Mouse (Mus musculus): ENCODE measurements around the gene Fahd1.
A peak's percentile ranks its signal among the peaks of the same experiment; 100 is the strongest.

The Fahd1 gene

GRCm38 (mm10) chr17:24850065-24850772 is at the start of gene Fahd1:
Gene Fahd1, minus strand, starts transcription at chr17:24850364.
- peak; percentile 96 for ATAC-seq (ENCODE audit: insufficient number of reproducible peaks, low FRiP score, low TSS enrichment)

DNA sequence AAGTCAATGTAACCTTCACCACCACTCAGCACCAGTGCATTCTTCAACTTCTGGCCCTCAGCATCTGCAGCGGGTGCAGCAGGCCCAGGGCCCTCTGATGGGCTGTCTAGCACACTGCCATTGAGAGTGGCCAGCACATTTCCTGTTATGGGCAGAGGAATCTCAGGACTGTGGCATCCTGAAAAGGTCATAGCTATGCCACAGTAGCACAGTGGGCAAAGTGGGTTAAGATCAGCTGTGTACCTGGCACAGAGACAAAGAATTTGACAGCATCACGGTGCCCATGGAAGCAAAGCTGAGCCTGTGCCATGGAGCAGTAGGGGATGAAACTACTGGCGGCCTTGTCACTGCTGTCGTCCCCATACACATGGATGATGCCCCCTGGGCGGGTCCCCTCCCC is 49.0 kb upstream of the Fahd1 start:
- ATAC-seq (ENCODE audit: insufficient number of reproducible peaks, low FRiP score, low TSS enrichment) = no peak

GRCm38 (mm10) chr17:24898041-24898854 is 48.1 kb upstream of the Fahd1 start:
- ATAC-seq (ENCODE audit: insufficient number of reproducible peaks, low FRiP score, low TSS enrichment) = no peak

DNA sequence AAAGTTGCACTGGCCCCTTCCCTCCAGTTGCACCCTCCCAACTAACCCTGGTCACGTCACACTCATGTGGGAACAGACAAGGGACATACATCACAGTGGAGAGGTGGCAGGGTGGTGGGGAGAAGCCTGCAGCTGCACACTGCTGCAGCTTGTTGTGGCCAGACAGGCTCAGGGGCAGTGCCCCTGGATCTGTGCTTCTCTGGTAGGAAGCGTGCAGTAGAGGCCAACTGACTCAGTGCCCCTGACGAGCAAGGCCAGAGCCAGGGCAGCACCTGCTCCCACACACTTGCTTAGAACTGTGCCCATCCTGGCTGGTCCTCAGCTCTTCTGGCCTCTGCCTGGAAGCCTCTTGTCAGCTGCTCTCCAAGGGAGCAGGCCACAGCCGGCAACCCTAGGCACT is 47.4 kb upstream of the Fahd1 start:
- no peak for ATAC-seq (ENCODE audit: insufficient number of reproducible peaks, low FRiP score, low TSS enrichment)

- ATAC-seq (ENCODE audit: insufficient number of reproducible peaks, low FRiP score, low TSS enrichment) = no peak
These were observed 46.8 kb upstream of the Fahd1 start for GRCm38 (mm10) chr17:24896993-24897269.

DNA sequence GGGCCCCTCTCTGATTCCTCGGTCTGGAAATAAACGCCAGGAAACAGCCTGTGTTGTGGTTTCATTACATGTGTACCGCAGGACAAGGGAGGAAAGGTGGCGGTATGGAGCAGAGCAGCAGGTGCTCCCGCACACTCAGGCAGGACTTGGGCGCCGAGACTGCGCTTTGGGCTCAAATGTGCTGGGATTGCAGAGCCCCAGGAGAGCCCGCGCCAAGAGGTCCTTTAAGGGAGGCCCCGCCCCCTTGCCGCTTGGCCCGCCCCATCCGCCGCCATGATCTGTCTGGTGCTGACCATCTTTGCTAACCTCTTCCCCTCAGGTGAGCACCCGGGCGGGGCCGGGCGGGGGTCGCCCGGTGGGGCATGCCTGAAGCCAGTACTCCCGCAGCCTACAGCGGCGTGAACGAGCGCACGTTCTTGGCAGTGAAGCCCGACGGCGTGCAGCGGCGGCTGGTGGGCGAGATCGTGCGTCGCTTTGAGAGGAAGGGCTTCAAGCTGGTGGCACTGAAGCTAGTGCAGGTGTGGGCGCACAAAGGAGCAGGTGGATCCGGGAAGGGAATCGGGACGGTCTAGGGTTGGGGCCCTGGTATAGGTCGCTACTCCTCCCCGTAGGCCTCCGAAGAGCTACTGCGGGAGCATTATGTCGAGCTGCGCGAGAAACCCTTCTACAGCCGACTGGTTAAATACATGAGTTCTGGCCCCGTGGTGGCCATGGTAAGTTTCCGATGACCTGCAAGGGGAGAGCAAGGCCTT is 46.3 kb upstream of the Fahd1 start, which contains the start of gene Nme3:
Gene Nme3, plus strand, starts transcription at position 260 of the 752 bp plus-strand sequence.
- ATAC-seq (ENCODE audit: insufficient number of reproducible peaks, low FRiP score, low TSS enrichment) = peak; percentile 32; the same call in 1 of the 2 replicates

DNA sequence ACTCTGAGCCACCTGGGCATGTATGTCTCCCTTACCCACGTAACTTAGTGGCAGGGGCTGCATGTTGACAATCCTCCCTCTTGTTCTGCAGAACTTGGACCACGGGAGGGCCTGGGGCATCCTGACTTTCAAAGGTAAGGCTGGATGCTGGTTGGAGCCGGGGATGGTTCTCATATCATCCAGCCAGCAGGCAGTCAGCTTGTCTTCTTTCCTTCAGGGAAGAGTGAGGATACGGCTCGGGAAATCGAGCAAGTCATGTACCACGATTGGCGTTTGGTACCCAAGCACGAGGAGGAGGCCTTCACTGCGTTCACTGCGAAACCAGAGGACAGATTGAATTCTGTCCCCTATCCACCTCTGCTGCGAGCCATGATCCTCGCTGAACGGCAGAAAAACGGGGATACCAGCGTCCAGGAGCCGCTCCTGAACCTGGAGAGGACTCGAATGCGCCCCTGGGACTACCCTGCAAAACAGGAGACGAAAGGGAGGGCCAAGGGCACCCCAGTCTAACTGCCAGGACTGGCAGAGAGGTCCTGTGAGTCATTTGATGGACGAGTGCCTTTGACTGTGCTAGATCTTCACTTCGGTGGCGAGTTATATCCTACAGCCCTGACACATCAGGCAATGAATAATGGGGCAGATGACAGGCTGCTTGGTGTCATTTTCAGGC is 45.5 kb upstream of the Fahd1 start:
- ATAC-seq (ENCODE audit: insufficient number of reproducible peaks, low FRiP score, low TSS enrichment) = no peak

DNA sequence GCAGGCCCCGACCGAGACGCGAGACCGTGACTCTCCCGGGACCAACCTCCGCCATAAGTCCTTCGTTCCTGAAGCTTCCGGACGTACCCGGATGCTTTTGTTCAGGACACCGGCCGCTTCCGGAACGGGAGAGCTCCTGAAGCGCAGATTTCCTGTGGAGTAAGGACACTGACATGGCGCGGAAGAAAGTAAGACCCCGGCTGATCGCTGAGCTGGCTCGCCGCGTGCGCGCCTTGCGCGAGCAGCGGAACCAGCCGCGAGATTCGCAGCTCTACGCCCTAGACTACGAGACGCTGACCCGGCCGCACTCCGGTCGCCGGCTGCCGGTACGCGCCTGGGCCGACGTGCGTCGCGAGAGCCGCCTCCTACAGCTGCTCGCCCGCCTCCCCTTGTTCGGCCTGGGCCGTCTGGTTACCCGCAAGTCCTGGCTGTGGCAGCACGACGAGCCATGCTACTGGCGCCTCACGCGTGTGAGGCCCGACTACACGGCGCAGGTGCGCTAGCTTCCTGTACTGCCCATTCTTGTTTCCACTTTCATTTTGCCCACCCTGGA is 44.9 kb upstream of the Fahd1 start, which contains the start of the genes Eme2 and Mrps34:
Gene Eme2, minus strand, starts transcription at position 93 of the 553 bp plus-strand sequence.
Gene Mrps34, plus strand, starts transcription at position 122 of the 553 bp plus-strand sequence.
- ATAC-seq (ENCODE audit: insufficient number of reproducible peaks, low FRiP score, low TSS enrichment) = peak; percentile 17; the same call in 1 of the 2 replicates

DNA sequence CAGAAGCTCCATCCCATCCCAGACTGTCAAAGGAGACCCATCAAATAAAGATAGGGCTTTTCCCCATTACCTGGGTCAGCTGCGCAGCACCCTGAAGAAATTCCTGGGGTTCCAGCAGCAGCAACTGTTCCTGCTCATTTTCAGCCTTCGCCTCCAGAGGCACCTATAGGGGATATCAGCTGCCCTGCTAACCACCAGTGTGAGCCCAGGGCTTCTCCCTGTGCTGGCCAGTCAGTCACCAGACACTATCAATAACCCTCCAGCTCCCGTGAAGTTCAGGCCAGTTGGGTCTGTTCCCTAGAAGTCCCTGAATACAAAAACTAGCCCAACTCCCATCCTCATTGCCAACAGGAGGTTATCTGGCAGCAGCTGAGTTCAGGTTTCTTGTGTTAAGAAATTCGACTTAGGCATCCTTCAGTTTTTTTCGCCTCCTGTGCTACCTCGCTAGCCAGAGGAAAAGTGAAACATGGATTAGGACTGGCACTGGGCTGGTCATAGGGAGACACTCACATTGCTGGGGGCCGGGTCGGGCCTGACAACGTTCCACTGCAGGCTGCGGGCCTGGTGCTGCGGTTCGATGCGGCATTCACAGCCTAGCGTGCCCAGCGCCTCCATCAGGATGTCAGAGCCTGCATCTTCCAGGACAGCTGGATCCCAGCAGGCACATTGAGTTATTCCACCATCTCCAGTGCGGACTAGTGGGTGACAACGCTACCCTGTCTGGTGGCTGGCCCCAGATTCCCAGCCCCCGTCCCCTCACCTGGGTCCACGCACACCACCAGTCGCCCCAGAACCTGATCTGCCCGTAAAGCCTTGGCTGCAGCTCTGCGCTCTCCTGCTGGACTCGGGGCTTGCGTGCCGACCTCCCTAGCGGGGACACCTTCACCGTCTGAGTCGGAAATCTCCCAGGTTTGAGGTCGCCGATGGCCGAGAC is 44.2 kb upstream of the Fahd1 start:
- no peak for ATAC-seq (ENCODE audit: insufficient number of reproducible peaks, low FRiP score, low TSS enrichment)

DNA sequence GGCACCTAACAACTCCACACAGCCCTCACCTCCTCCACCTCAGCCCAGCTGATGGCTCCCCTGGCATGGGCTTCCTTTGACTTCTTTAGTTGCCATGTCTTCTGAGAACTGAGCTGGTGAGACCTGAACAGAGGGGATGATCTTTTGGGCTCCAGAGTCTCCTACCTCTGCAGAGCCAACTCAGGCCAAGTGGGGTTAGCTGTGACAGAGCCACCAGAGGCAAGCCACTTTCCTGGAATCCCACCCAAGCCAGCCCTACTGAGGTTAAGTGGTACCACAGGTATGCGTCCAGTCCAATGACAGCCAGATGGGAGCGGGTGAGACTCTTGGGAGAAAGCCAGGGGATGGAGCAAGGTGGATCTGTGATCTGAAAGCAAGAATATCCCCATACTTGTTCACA is 43.1 kb upstream of the Fahd1 start:
- no peak for ATAC-seq (ENCODE audit: insufficient number of reproducible peaks, low FRiP score, low TSS enrichment)

DNA sequence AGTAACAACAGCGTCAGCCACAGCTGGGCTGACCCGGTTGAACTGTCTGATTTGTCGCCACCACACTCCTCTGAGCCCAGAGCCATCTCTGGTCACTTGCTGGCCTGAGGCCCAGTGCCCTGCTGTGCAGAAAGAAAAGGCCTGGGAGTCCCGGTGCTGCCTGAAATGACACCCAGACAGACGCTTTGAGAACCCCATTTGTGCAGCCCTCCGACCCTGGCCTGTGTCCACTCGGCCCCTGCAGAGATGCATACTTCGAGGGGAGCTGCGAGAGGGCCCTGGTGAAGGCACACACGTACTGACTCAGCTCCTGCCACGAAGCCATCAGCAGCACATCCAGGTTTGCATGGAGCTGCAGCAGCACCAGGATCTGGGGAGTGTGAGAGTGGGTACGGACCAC is 42.6 kb upstream of the Fahd1 start:
- ATAC-seq (ENCODE audit: insufficient number of reproducible peaks, low FRiP score, low TSS enrichment) = no peak

- no peak for ATAC-seq (ENCODE audit: insufficient number of reproducible peaks, low FRiP score, low TSS enrichment)
These were observed 41.2 kb upstream of the Fahd1 start for GRCm38 (mm10) chr17:24891321-24891720.

DNA sequence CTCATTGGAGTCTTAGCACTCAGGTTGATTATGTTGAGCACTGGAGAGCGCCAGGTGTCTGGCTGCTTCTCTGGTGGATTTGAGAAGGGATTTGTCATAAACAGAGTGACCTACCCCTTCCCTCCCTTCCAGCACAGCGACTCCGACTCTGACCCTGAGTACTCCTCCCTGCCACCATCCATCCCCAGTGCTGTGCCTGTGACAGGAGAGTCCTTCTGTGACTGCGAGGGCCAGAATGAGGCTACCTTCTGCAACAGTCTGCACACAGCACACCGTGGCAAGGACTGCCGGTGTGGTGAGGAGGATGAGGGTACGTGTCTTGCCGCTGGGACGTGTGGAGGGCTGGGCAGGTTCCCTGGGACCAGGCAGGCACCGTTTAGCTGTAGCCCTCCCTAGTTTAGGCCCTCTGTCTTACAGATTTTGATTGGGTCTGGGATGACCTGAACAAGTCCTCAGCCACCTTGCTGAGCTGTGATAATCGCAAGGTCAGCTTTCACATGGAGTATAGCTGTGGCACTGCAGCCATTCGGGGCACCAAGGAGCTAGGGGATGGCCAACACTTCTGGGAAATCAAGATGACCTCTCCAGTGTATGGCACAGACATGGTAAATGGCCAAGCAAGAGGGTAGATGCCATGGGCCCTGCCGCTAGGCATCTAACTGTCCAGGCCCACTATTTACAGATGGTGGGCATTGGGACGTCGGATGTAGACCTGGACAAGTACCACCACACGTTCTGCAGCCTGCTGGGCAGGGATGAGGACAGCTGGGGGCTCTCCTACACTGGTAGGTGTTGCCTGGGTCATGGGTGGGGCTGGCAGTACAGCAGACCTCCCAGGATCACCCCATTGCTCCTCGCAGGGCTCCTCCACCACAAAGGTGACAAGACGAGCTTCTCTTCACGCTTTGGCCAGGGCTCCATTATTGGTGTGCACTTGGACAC is 40.3 kb upstream of the Fahd1 start:
- no peak for ATAC-seq (ENCODE audit: insufficient number of reproducible peaks, low FRiP score, low TSS enrichment)

DNA sequence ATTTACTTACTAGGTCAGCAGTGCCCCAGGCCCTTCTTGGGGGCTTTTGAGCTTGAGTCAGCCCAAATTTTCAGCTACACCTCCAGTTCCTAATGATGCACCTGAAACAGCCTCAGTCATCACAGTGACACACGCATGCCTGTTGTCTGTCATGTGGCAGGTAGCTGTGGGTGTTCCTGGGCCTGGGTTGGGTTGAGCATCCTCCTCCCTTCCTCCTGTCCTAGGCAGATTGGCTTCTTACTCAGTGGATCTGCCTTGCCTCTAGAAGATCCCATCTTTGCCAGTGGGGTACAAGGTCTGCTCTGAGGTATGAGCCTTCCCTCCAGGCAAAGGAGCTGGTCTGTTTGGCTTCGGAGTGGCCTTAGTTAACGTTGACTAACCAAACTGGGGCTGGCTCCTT is 38.7 kb upstream of the Fahd1 start:
- ATAC-seq (ENCODE audit: insufficient number of reproducible peaks, low FRiP score, low TSS enrichment) = no peak

GRCm38 (mm10) chr17:24887291-24888080 is 37.3 kb upstream of the Fahd1 start:
- ATAC-seq (ENCODE audit: insufficient number of reproducible peaks, low FRiP score, low TSS enrichment) = no peak

GRCm38 (mm10) chr17:24886932-24887271 is 36.7 kb upstream of the Fahd1 start:
- ATAC-seq (ENCODE audit: insufficient number of reproducible peaks, low FRiP score, low TSS enrichment) = 0 out of 2 replicates have a peak, but pooled peaks have one; percentile 43
